Mouse (Mus musculus) layer of hippocampus, adult 9-10 months (tissue): Measurements from ENCODE around the gene Sf3b4.
"Not testable (repeated sequence)": the region's sequence is repeated elsewhere in the genome, so short reads cannot be mapped to it uniquely, and the experiment has no call there.

ENCODE experiments used
- DNase-seq: peaks from one replicate; pipeline ENCODE4 v3.0.0; 2022; ENCODE audit warnings: low spot score

The Sf3b4 gene

DNA sequence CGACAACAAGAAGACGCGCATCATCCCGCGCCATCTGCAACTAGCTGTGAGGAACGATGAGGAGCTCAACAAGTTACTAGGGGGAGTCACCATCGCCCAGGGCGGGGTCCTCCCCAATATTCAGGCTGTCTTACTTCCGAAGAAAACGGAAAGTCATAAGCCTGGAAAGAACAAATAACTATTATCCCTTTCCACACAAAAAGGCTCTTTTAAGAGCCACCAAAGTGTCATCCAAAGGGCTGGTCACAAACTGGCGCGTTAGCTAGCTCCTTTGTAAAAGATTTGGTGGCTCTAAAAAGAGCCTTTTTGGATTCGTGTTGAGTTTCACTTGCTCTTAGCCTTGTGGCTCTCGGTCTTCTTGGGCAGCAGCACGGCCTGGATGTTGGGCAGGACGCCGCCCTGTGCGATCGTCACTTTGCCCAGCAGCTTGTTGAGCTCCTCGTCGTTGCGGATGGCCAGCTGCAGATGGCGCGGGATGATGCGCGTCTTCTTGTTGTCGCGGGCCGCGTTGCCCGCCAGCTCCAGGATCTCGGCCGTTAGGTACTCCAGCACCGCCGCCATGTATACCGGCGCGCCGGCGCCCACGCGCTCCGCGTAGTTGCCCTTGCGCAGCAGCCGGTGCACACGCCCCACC lies 48.1 kb downstream of the Sf3b4 start:
- DNase-seq = not testable (repeated sequence)

- peak; percentile 95 for DNase-seq
These were observed 48.9 kb downstream of the Sf3b4 start, which contains the start of the genes Hist2h2ac and Hist2h2be for GRCm38 (mm10) chr3:96220765-96221639. TSS of gene Hist2h2ac (minus strand) at chr3:96220880. TSS of gene Hist2h2be (plus strand) at chr3:96221119.

GRCm38 (mm10) chr3:96221640-96222038 lies 49.5 kb downstream of the Sf3b4 start:
- DNase-seq = no peak

- no peak for DNase-seq
These were observed 50.6 kb downstream of the Sf3b4 start for GRCm38 (mm10) chr3:96222774-96223173.

GRCm38 (mm10) chr3:96225421-96225820 lies 53.3 kb downstream of the Sf3b4 start:
- no peak for DNase-seq
